Mouse (Mus musculus): ENCODE results near the gene Scaf4.

Gene Scaf4

GRCm38 (mm10) chr16:90283905-90284891 is at the start of gene Scaf4:
Gene Scaf4, minus strand, starts transcription at chr16:90284503.
- DNase-seq (ENCODE audit: low spot score), result peak; percentile 88

- no peak for DNase-seq (ENCODE audit: low spot score)
Measured at GRCm38 (mm10) chr16:90332553-90332952, 48.2 kb upstream of the Scaf4 start.

- no peak for DNase-seq (ENCODE audit: low spot score)
Measured at GRCm38 (mm10) chr16:90330979-90331378, 46.7 kb upstream of the Scaf4 start.

- no peak for DNase-seq (ENCODE audit: low spot score)
Measured at GRCm38 (mm10) chr16:90329511-90329910, 45.2 kb upstream of the Scaf4 start.

GRCm38 (mm10) chr16:90322850-90323528 is 38.7 kb upstream of the Scaf4 start:
- peak; percentile 61 for DNase-seq (ENCODE audit: low spot score)

- no peak for DNase-seq (ENCODE audit: low spot score)
Measured at GRCm38 (mm10) chr16:90319321-90319720, 35.0 kb upstream of the Scaf4 start.

GRCm38 (mm10) chr16:90318372-90318926 is 34.1 kb upstream of the Scaf4 start:
- DNase-seq (ENCODE audit: low spot score), result no peak

- no peak for DNase-seq (ENCODE audit: low spot score)
Measured at GRCm38 (mm10) chr16:90317777-90318176, 33.5 kb upstream of the Scaf4 start.

GRCm38 (mm10) chr16:90315881-90316280 is 31.6 kb upstream of the Scaf4 start:
- DNase-seq (ENCODE audit: low spot score), result no peak

- DNase-seq (ENCODE audit: low spot score), result no peak
Measured at GRCm38 (mm10) chr16:90312449-90313082, 28.3 kb upstream of the Scaf4 start.

GRCm38 (mm10) chr16:90310488-90311135 is 26.3 kb upstream of the Scaf4 start:
- no peak for DNase-seq (ENCODE audit: low spot score)

- no peak for DNase-seq (ENCODE audit: low spot score)
Measured at GRCm38 (mm10) chr16:90309784-90310183, 25.5 kb upstream of the Scaf4 start.

- DNase-seq (ENCODE audit: low spot score), result no peak
Measured at GRCm38 (mm10) chr16:90303988-90304299, 19.6 kb upstream of the Scaf4 start.

GRCm38 (mm10) chr16:90303286-90303987 is 19.1 kb upstream of the Scaf4 start:
- no peak for DNase-seq (ENCODE audit: low spot score)

GRCm38 (mm10) chr16:90301706-90302105 is 17.4 kb upstream of the Scaf4 start:
- no peak for DNase-seq (ENCODE audit: low spot score)

- DNase-seq (ENCODE audit: low spot score), result no peak
Measured at GRCm38 (mm10) chr16:90300896-90301295, 16.6 kb upstream of the Scaf4 start.

GRCm38 (mm10) chr16:90299591-90299990 is 15.3 kb upstream of the Scaf4 start:
- DNase-seq (ENCODE audit: low spot score), result no peak

- DNase-seq (ENCODE audit: low spot score), result no peak
Measured at GRCm38 (mm10) chr16:90298426-90299300, 14.4 kb upstream of the Scaf4 start.

- no peak for DNase-seq (ENCODE audit: low spot score)
Measured at GRCm38 (mm10) chr16:90297479-90298425, 13.4 kb upstream of the Scaf4 start.
